In the genomic region with DNA sequence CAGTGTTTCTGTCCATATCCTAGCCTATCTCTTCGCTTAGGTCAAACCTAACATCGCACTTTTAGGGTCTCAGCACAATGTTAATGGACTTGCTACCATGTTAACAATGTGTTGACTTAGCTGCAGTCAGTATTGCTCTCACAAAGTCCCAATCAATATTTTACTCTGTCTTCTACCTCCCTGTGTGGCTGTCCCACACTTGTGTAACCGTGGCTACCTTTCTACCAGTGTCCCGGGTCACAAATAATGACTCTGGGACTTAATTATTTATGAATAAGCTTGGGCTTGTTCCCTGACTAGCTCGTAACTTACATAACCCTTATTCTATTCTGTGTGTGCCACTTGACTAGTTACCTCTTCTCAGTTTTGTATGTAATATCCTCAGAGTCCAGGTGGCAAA, we compare ENCODE assay signal across 34 mouse cellular contexts. TPM values are rescaled to one million over a fixed set of nuclear protein-coding genes. Genes with fewer than 3 reads are reported as not detected.
"Had no signal": no experiment of that assay in that cellular context is flagged by ENCODE, and none has a peak within 500 bp of the region (broad histone marks: within the 10 kb centered on the region; RNA-seq: fewer than 3 reads in every experiment).

No protein-coding gene starts in this region.

- H3K9me3 ChIP-seq: limb, embryonic 10.5 days; limb, embryonic 12.5 days; limb, embryonic 13.5 days; limb, embryonic 15.5 days; liver, embryonic 13.5 days; liver, embryonic 15.5 days; lung, embryonic 15.5 days; megakaryocyte, embryonic 14.5 days; midbrain, embryonic 10.5 days; midbrain, embryonic 12.5 days; midbrain, embryonic 13.5 days; midbrain, embryonic 15.5 days; neural tube, embryonic 12.5 days had no signal

- H3K9ac ChIP-seq: limb, embryonic 12.5 days; limb, embryonic 13.5 days; limb, embryonic 15.5 days; liver, embryonic 13.5 days; liver, embryonic 14.5 days; liver, embryonic 15.5 days; lung, embryonic 14.5 days; lung, embryonic 15.5 days; midbrain, embryonic 12.5 days; midbrain, embryonic 13.5 days; midbrain, embryonic 15.5 days; neural tube, embryonic 12.5 days had no signal

- H3K4me1 ChIP-seq: limb, embryonic 10.5 days; limb, embryonic 12.5 days; limb, embryonic 13.5 days; limb, embryonic 15.5 days; liver, embryonic 13.5 days; liver, embryonic 15.5 days; lung, embryonic 15.5 days; megakaryocyte, embryonic 14.5 days had no signal

- H3K4me3 ChIP-seq: left cerebral cortex, adult 2 months; limb, embryonic 10.5 days; limb, embryonic 12.5 days; limb, embryonic 13.5 days; limb, embryonic 15.5 days; liver, embryonic 13.5 days; liver, embryonic 15.5 days; lung, embryonic 15.5 days; megakaryocyte, embryonic 14.5 days; midbrain, embryonic 10.5 days; midbrain, embryonic 12.5 days; midbrain, embryonic 13.5 days; midbrain, embryonic 15.5 days; myocyte; neural tube, embryonic 12.5 days had no signal

- H3K27ac ChIP-seq: left cerebral cortex, adult 2 months; limb, embryonic 10.5 days; limb, embryonic 12.5 days; limb, embryonic 13.5 days; limb, embryonic 15.5 days; liver, embryonic 13.5 days; liver, embryonic 14.5 days; liver, embryonic 15.5 days; lung, embryonic 15.5 days; macrophage; midbrain, embryonic 10.5 days; midbrain, embryonic 12.5 days; midbrain, embryonic 13.5 days; midbrain, embryonic 15.5 days; neural tube, embryonic 12.5 days had no signal

- ATAC-seq: lung, postnatal 0 days; midbrain, embryonic 13.5 days; midbrain, embryonic 15.5 days; midbrain, embryonic 16.5 days had no signal

- H3K36me3 ChIP-seq: limb, embryonic 10.5 days; limb, embryonic 12.5 days; limb, embryonic 13.5 days; limb, embryonic 15.5 days; liver, embryonic 13.5 days; liver, embryonic 15.5 days; lung, embryonic 15.5 days; midbrain, embryonic 10.5 days; midbrain, embryonic 12.5 days; midbrain, embryonic 13.5 days; midbrain, embryonic 15.5 days; neural tube, embryonic 12.5 days had no signal

- DNase-seq: left cerebral cortex, postnatal 4 days; liver, embryonic 13.5 days; lung, adult 18-20 months; lung, adult 2 months; lung, embryonic 14.5 days; lung, postnatal 10 days; lung, postnatal 14 days; lung, postnatal 36 days; lung, postnatal 4 days; midbrain, embryonic 14.5 days had no signal

- H3K4me2 ChIP-seq: limb, embryonic 12.5 days; limb, embryonic 13.5 days; limb, embryonic 15.5 days; liver, embryonic 11.5 days; liver, embryonic 13.5 days; liver, embryonic 15.5 days; lung, embryonic 14.5 days; lung, embryonic 15.5 days; midbrain, embryonic 11.5 days; midbrain, embryonic 12.5 days; midbrain, embryonic 13.5 days; midbrain, embryonic 15.5 days; neural tube, embryonic 12.5 days had no signal

- H3K27me3 ChIP-seq: midbrain, embryonic 12.5 days; midbrain, embryonic 13.5 days; midbrain, embryonic 15.5 days; neural tube, embryonic 12.5 days had no signal

RNA-seq across cellular contexts. Expression of a gene that starts 42.1 kb away (rescaled TPM):
- total RNA-seq: megakaryocyte progenitor cell, adult 5-6 weeks; megakaryocyte, adult 5-6 weeks; megakaryocyte-erythroid progenitor cell, adult 5-6 weeks; monocyte, adult 5-6 weeks had no signal
- polyA plus RNA-seq: macrophage had no signal
